Mouse (Mus musculus) forebrain, embryonic 12.5 days (tissue): ENCODE results near the gene Bin2. TPM values are rescaled to one million over a fixed set of nuclear protein-coding genes. Genes with fewer than 3 reads are reported as not detected.

Experiments
- ATAC-seq: fragments of 200-750 bp; cut with Nextera tagmentation; 2 replicates; pipeline ENCODE4 v1.8.0; 2017; ENCODE audit warnings: moderate TSS enrichment; ENCODE audit not compliant: low FRiP score
- H3K27ac ChIP-seq: fragments of 300-500 bp; sonication (generic); 2 replicates; pipeline ENCODE4 v1.5.1; 2016; ENCODE audit warnings: mild to moderate bottlenecking
- H3K27me3 ChIP-seq: fragments of 300-500 bp; sonication (generic); 2 replicates; pipeline ENCODE4 v1.6.1; 2016; ENCODE audit warnings: mild to moderate bottlenecking
- H3K36me3 ChIP-seq: fragments of 300-500 bp; sonication (generic); replicated peaks from 2 replicates; pipeline ENCODE4 v1.6.1; 2016; ENCODE audit warnings: mild to moderate bottlenecking
- H3K4me1 ChIP-seq: fragments of 300-500 bp; sonication (generic); 2 replicates; pipeline ENCODE4 v1.6.1; 2016
- H3K4me2 ChIP-seq: fragments of 300-500 bp; sonication (generic); 2 replicates; pipeline ENCODE4 v1.6.1; 2016; ENCODE audit warnings: mild to moderate bottlenecking, moderate library complexity
- H3K4me3 ChIP-seq: fragments of 300-500 bp; sonication (generic); replicated peaks from 2 replicates; pipeline ENCODE4 v1.5.1; 2016; ENCODE audit warnings: mild to moderate bottlenecking
- H3K9ac ChIP-seq: fragments of 300-500 bp; sonication (generic); 2 replicates; pipeline ENCODE4 v1.6.1; 2016; ENCODE audit warnings: mild to moderate bottlenecking
- H3K9me3 ChIP-seq: fragments of 300-500 bp; sonication (generic); 2 replicates; pipeline ENCODE4 v1.6.1; 2016
- WGBS: fragments of 180-500 bp; shearing (Covaris S2); methylation state at CpG from one replicate; pipeline ENCODE4 v1.1.7; 2016; 5-methylcytosine and 5-hydroxymethylcytosine counted together
- polyA plus RNA-seq: library from polyadenylated mRNA; unstranded; fragments of >200 nt; fragmentation: Nextera tagmentation; extraction: Ambion mirVana; gene quantifications from 2 replicates; pipeline ENCODE4 v1.2.1, GENCODE M21; 2016

Gene Bin2
- polyA plus RNA-seq, 1 experiment from 2014 or later: 1.9 TPM

- Histone ChIP-seq H3K36me3 (no peaks in the 10 kb centered on the region), H3K4me1 (no peaks in the 10 kb centered on the region), H3K27ac (no peak overlapping the region), H3K9me3 (no peaks in the 10 kb centered on the region), H3K9ac (no peak overlapping the region), H3K27me3 (no peaks in the 10 kb centered on the region), H3K4me2 (no peak overlapping the region), H3K4me3 (no peak overlapping the region)
- ATAC-seq: no peak
- WGBS: 90% methylated on average over 14 of the region's 14 CpGs
Observed at GRCm38 (mm10) chr15:100679005-100679404, 9.7 kb upstream of the Bin2 start.

- ATAC-seq: no peak
- H3K27me3 ChIP-seq: no peaks in the 10 kb centered on the region
- H3K27ac ChIP-seq: no peak overlapping the region
- H3K4me2 ChIP-seq: no peak overlapping the region
- H3K9me3 ChIP-seq: no peaks in the 10 kb centered on the region
- 83% methylated on average over 12 of the region's 12 CpGs for WGBS
- no peak overlapping the region for H3K4me3 ChIP-seq
- no peak overlapping the region for H3K9ac ChIP-seq
- H3K4me1 ChIP-seq: no peaks in the 10 kb centered on the region; the same call in 1 of the 2 replicates
- no peaks in the 10 kb centered on the region for H3K36me3 ChIP-seq
Observed at GRCm38 (mm10) chr15:100678581-100678980, 9.2 kb upstream of the Bin2 start.

GRCm38 (mm10) chr15:100677675-100678074 lies 8.3 kb upstream of the Bin2 start:
- H3K27ac ChIP-seq: no peak overlapping the region
- H3K36me3 ChIP-seq: no peaks in the 10 kb centered on the region
- WGBS: 90% methylated on average over 8 of the region's 8 CpGs
- no peaks in the 10 kb centered on the region; the same call in 1 of the 2 replicates for H3K4me1 ChIP-seq
- H3K9ac ChIP-seq: no peak overlapping the region
- H3K4me2 ChIP-seq: no peak overlapping the region
- no peaks in the 10 kb centered on the region for H3K9me3 ChIP-seq
- no peaks in the 10 kb centered on the region for H3K27me3 ChIP-seq
- ATAC-seq: no peak
- H3K4me3 ChIP-seq: no peak overlapping the region

- Histone ChIP-seq H3K4me2 (no peak overlapping the region), H3K4me3 (no peak overlapping the region), H3K9me3 (no peaks in the 10 kb centered on the region), H3K9ac (no peak overlapping the region), H3K27me3 (no peaks in the 10 kb centered on the region), H3K27ac (no peak overlapping the region), H3K4me1 (no peaks in the 10 kb centered on the region; the same call in 1 of the 2 replicates), H3K36me3 (no peaks in the 10 kb centered on the region)
- WGBS: 92% methylated on average over 1 of the region's 1 CpGs
- ATAC-seq: no peak
Observed at GRCm38 (mm10) chr15:100676521-100676920, 7.2 kb upstream of the Bin2 start.

GRCm38 (mm10) chr15:100675486-100675885 lies 6.1 kb upstream of the Bin2 start:
- Histone ChIP-seq H3K9me3 (no peaks in the 10 kb centered on the region), H3K4me2 (no peak overlapping the region), H3K4me1 (no peaks in the 10 kb centered on the region; the same call in 1 of the 2 replicates), H3K27ac (no peak overlapping the region), H3K4me3 (no peak overlapping the region), H3K9ac (no peak overlapping the region), H3K27me3 (no peaks in the 10 kb centered on the region), H3K36me3 (no peaks in the 10 kb centered on the region)
- no peak for ATAC-seq
- WGBS: 55% methylated on average over 3 of the region's 3 CpGs

GRCm38 (mm10) chr15:100674566-100674965 lies 5.2 kb upstream of the Bin2 start:
- H3K36me3 ChIP-seq: no peaks in the 10 kb centered on the region
- no peak overlapping the region for H3K9ac ChIP-seq
- no peak overlapping the region for H3K4me3 ChIP-seq
- WGBS: 86% methylated on average over 10 of the region's 10 CpGs
- no peaks in the 10 kb centered on the region for H3K27me3 ChIP-seq
- H3K4me2 ChIP-seq: no peak overlapping the region
- no peaks in the 10 kb centered on the region for H3K9me3 ChIP-seq
- H3K27ac ChIP-seq: no peak overlapping the region
- no peak for ATAC-seq
- no peaks in the 10 kb centered on the region; the same call in 1 of the 2 replicates for H3K4me1 ChIP-seq

GRCm38 (mm10) chr15:100673585-100674391 lies 4.4 kb upstream of the Bin2 start:
- H3K9me3 ChIP-seq: no peaks in the 10 kb centered on the region
- H3K4me2 ChIP-seq: no peak overlapping the region
- no peaks in the 10 kb centered on the region for H3K36me3 ChIP-seq
- WGBS: 39% methylated on average over 12 of the region's 12 CpGs
- H3K9ac ChIP-seq: no peak overlapping the region
- no peaks in the 10 kb centered on the region for H3K27me3 ChIP-seq
- no peak overlapping the region for H3K27ac ChIP-seq
- no peak for ATAC-seq
- H3K4me1 ChIP-seq: no peaks in the 10 kb centered on the region; the same call in 1 of the 2 replicates
- no peak overlapping the region for H3K4me3 ChIP-seq

- Histone ChIP-seq H3K9ac (no peak overlapping the region), H3K36me3 (no peaks in the 10 kb centered on the region), H3K4me1 (peaks cover 9% of the 10 kb centered on the region), H3K9me3 (no peaks in the 10 kb centered on the region), H3K4me2 (no peak overlapping the region), H3K4me3 (no peak overlapping the region), H3K27me3 (no peaks in the 10 kb centered on the region), H3K27ac (no peak overlapping the region)
- ATAC-seq: no peak
- WGBS: 71% methylated on average over 5 of the region's 5 CpGs
Observed at GRCm38 (mm10) chr15:100670833-100671232, 1.5 kb upstream of the Bin2 start.

GRCm38 (mm10) chr15:100670004-100670403 lies 651 bp upstream of the Bin2 start:
- no peaks in the 10 kb centered on the region for H3K27me3 ChIP-seq
- H3K4me1 ChIP-seq: peaks cover 10% of the 10 kb centered on the region
- H3K4me2 ChIP-seq: no peak overlapping the region
- H3K9ac ChIP-seq: no peak overlapping the region
- WGBS: 84% methylated on average over 8 of the region's 8 CpGs
- no peak for ATAC-seq
- no peak overlapping the region for H3K4me3 ChIP-seq
- no peaks in the 10 kb centered on the region for H3K36me3 ChIP-seq
- H3K9me3 ChIP-seq: no peaks in the 10 kb centered on the region
- H3K27ac ChIP-seq: no peak overlapping the region

- no peaks in the 10 kb centered on the region for H3K36me3 ChIP-seq
- H3K9me3 ChIP-seq: no peaks in the 10 kb centered on the region
- H3K4me3 ChIP-seq: no peak overlapping the region
- no peaks in the 10 kb centered on the region for H3K27me3 ChIP-seq
- no peak overlapping the region for H3K27ac ChIP-seq
- no peak for ATAC-seq
- H3K9ac ChIP-seq: no peak overlapping the region
- whole genome bisulfite sequencing: 87% methylated on average over 5 of the region's 5 CpGs
- peaks cover 10% of the 10 kb centered on the region for H3K4me1 ChIP-seq
- H3K4me2 ChIP-seq: no peak overlapping the region
Observed at GRCm38 (mm10) chr15:100667871-100668545, 1.3 kb downstream of the Bin2 start.

- no peaks in the 10 kb centered on the region for H3K9me3 ChIP-seq
- H3K4me3 ChIP-seq: no peak overlapping the region
- no peak overlapping the region for H3K9ac ChIP-seq
- peaks cover 10% of the 10 kb centered on the region for H3K4me1 ChIP-seq
- ATAC-seq: no peak
- WGBS: 63% methylated on average over 6 of the region's 6 CpGs
- H3K4me2 ChIP-seq: no peak overlapping the region
- H3K27me3 ChIP-seq: no peaks in the 10 kb centered on the region
- H3K27ac ChIP-seq: no peak overlapping the region
- no peaks in the 10 kb centered on the region for H3K36me3 ChIP-seq
Observed at GRCm38 (mm10) chr15:100667420-100667819, 1.9 kb downstream of the Bin2 start.

GRCm38 (mm10) chr15:100666851-100667250 lies 2.5 kb downstream of the Bin2 start:
- H3K4me2 ChIP-seq: no peak overlapping the region
- no peak overlapping the region for H3K27ac ChIP-seq
- H3K9ac ChIP-seq: no peak overlapping the region
- WGBS: 37% methylated on average over 12 of the region's 12 CpGs
- H3K27me3 ChIP-seq: no peaks in the 10 kb centered on the region
- H3K4me3 ChIP-seq: no peak overlapping the region
- peaks cover 10% of the 10 kb centered on the region for H3K4me1 ChIP-seq
- H3K36me3 ChIP-seq: no peaks in the 10 kb centered on the region
- no peak for ATAC-seq
- H3K9me3 ChIP-seq: no peaks in the 10 kb centered on the region
